Mouse (Mus musculus) C2C12 (cell line): ENCODE data around the gene Asic3.

Source experiments
- CTCF ChIP-seq: IDR thresholded peaks from one replicate; pipeline ENCODE4 v1.5.1; 2011; ENCODE audit not compliant: control insufficient read depth, insufficient read depth, insufficient read length
- FOSL1 ChIP-seq: IDR thresholded peaks from one replicate; pipeline ENCODE4 v1.8.0; 2011; ENCODE audit warnings: mild to moderate bottlenecking, low read length; ENCODE audit not compliant: poor library complexity, insufficient read depth, severe bottlenecking
- MAX ChIP-seq: IDR thresholded peaks from one replicate; pipeline ENCODE4 v1.6.1; 2011; ENCODE audit warnings: mild to moderate bottlenecking, control low read depth

DNA sequence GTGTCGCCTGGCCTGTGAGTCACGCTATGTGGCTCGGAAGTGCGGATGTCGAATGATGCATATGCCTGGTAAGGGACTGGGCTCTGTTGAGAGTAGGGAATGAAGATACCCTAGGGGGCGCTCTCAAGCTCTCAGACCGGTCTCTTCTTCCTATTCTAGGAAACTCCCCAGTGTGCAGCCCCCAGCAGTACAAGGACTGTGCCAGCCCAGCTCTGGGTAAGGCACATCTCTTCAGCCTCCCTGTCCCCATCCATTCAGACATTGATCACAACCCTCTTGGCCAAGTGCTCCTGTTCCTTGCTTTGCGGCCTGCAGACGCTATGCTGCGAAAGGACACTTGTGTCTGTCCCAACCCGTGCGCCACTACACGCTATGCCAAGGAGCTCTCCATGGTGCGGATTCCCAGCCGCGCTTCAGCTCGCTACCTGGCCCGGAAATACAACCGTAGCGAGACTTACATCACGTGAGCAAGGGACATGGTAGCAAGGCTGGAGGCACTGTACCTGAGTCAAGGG is 3.1 kb downstream of the Asic3 start:
- peak; percentile 33 for TF ChIP-seq CTCF
- no peak for TF ChIP-seq FOSL1
- no peak for TF ChIP-seq MAX
